Mouse (Mus musculus): ENCODE measurements at regions not wholly inside any gene's neighbourhood (a gene's known extent, or its start where the extent isn't known, plus 50 kb on each side); places are given as distances from the start of the nearest gene placed in this dataset.

DNA sequence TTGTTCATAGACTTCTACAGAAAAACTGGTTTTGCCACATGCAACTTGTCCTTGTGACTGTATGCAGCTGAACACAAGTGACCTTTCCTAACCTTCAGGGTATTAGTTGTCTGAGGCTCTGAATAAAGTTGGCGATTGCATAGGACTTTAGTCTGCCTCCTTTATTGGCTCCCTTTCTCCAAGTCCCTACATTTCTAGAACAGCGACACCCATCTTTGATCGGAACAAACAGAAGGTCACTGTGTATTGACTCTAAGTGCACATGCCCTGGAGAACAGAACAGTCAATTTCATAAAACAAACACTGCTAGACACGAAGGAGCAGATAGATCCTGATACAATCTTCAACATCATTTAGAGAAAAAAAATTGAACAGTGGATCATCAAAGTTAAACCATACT, 60.2 kb upstream of the Rbms3 start:
- DNase-seq = no peak
